Mouse (Mus musculus) cortical plate, adult 2 months (tissue): ENCODE results near the gene Sars. TPM values are rescaled to one million over a fixed set of nuclear protein-coding genes. Genes with fewer than 3 reads are reported as not detected.

Source experiments
- H3K27ac ChIP-seq: fragments of 200-500 bp; 2 replicates; pipeline ENCODE4 v1.5.1; 2012; ENCODE audit warnings: low read length, control low read depth, inconsistent platforms; ENCODE audit not compliant: insufficient read depth
- H3K4me1 ChIP-seq: fragments of 200-500 bp; 2 replicates; pipeline ENCODE4 v1.6.1; 2011; ENCODE audit warnings: low read length; ENCODE audit not compliant: control insufficient read depth, insufficient read depth
- H3K4me3 ChIP-seq: fragments of 200-500 bp; 2 replicates; pipeline ENCODE4 v1.5.1; 2011; ENCODE audit warnings: mild to moderate bottlenecking, low read length, control low read depth; ENCODE audit not compliant: insufficient read depth
- CTCF ChIP-seq: fragments of 200-500 bp; IDR thresholded peaks from 2 replicates; pipeline ENCODE4 v1.5.1; 2011; ENCODE audit warnings: mild to moderate bottlenecking, control low read depth, low read length; ENCODE audit not compliant: insufficient read depth; ENCODE audit errors: extremely low read depth
- POLR2A ChIP-seq: fragments of 200-500 bp; IDR thresholded peaks from 2 replicates; pipeline ENCODE4 v1.6.1; 2011; ENCODE audit warnings: mild to moderate bottlenecking, low read length, control low read depth; ENCODE audit not compliant: insufficient read depth; ENCODE audit errors: extremely low read depth
- polyA plus RNA-seq: library from polyadenylated mRNA; depleted of rRNA; stranded (reverse); fragments of >200 nt; gene quantifications from 2 replicates; pipeline ENCODE4 v1.2.3, GENCODE M21; 2012; rRNA removed

Sars gene
- polyA plus RNA-seq, result 188 and 204 TPM in 2 replicates

- H3K4me3 ChIP-seq, result peak within 1 kb of the TSS; percentile 69
- TF ChIP-seq POLR2A (peak; percentile 70), CTCF (no peak)
- peak within 1 kb of the TSS; percentile 61 for H3K27ac ChIP-seq
- peaks cover 4% of the 10 kb centered on the region for H3K4me1 ChIP-seq
These were observed at the start of gene Sars for GRCm38 (mm10) chr3:108444698-108445365. TSS of gene Sars (minus strand) at chr3:108445209.

GRCm38 (mm10) chr3:108489968-108490367 is 45.0 kb upstream of the Sars start:
- Histone ChIP-seq H3K4me1 (no peaks in the 10 kb centered on the region), H3K4me3 (no peak overlapping the region), H3K27ac (no peak overlapping the region)
- TF ChIP-seq CTCF, result 0 out of 2 replicates have a peak, but pooled peaks have one; percentile 23
- no peak for TF ChIP-seq POLR2A

- H3K4me1 ChIP-seq, result no peaks in the 10 kb centered on the region
- TF ChIP-seq POLR2A (no peak), CTCF (no peak)
- no peak overlapping the region for H3K4me3 ChIP-seq
- no peak overlapping the region for H3K27ac ChIP-seq
These were observed 39.7 kb upstream of the Sars start for GRCm38 (mm10) chr3:108484749-108485148.

GRCm38 (mm10) chr3:108478800-108479199 is 33.8 kb upstream of the Sars start:
- no peak overlapping the region for H3K27ac ChIP-seq
- H3K4me3 ChIP-seq, result no peak overlapping the region
- TF ChIP-seq POLR2A (no peak), CTCF (no peak)
- H3K4me1 ChIP-seq, result no peaks in the 10 kb centered on the region

GRCm38 (mm10) chr3:108476761-108477619 is 32.0 kb upstream of the Sars start:
- H3K4me3 ChIP-seq, result no peak overlapping the region
- H3K4me1 ChIP-seq, result no peaks in the 10 kb centered on the region
- H3K27ac ChIP-seq, result no peak overlapping the region
- no peak for TF ChIP-seq CTCF
- no peak for TF ChIP-seq POLR2A

- no peaks in the 10 kb centered on the region for H3K4me1 ChIP-seq
- TF ChIP-seq POLR2A, result no peak
- no peak for TF ChIP-seq CTCF
- H3K27ac ChIP-seq, result no peak overlapping the region
- no peak overlapping the region for H3K4me3 ChIP-seq
These were observed 30.5 kb upstream of the Sars start for GRCm38 (mm10) chr3:108475496-108475895.

GRCm38 (mm10) chr3:108474969-108475368 is 30.0 kb upstream of the Sars start:
- TF ChIP-seq CTCF (no peak), POLR2A (no peak)
- Histone ChIP-seq H3K27ac (no peak overlapping the region), H3K4me1 (no peaks in the 10 kb centered on the region), H3K4me3 (no peak overlapping the region)

- Histone ChIP-seq H3K4me3 (no peak overlapping the region), H3K4me1 (no peaks in the 10 kb centered on the region), H3K27ac (no peak overlapping the region)
- TF ChIP-seq CTCF (no peak), POLR2A (no peak)
These were observed 22.8 kb upstream of the Sars start for GRCm38 (mm10) chr3:108467760-108468159.

GRCm38 (mm10) chr3:108466425-108466824 is 21.4 kb upstream of the Sars start:
- no peaks in the 10 kb centered on the region for H3K4me1 ChIP-seq
- H3K4me3 ChIP-seq, result no peak overlapping the region
- H3K27ac ChIP-seq, result no peak overlapping the region
- TF ChIP-seq CTCF (peak; percentile 61), POLR2A (no peak)
